Mouse (Mus musculus): ENCODE results near the gene Dppa4. TPM values are rescaled to one million over a fixed set of nuclear protein-coding genes. Genes with fewer than 3 reads are reported as not detected.
A peak's percentile ranks its signal among the peaks of the same experiment; 100 is the strongest.

Dppa4 gene
- 8.3 and 10.1 TPM in 2 replicates for polyA plus RNA-seq (2012)

GRCm38 (mm10) chr16:48283517-48283916 lies at the start of gene Dppa4:
Gene Dppa4, plus strand, starts transcription at chr16:48283733.
- TF ChIP-seq GATA1 (IDR thresholded peaks at IDR 0.05; ENCODE audit: low read length), result no peak

GRCm38 (mm10) chr16:48234999-48235398 lies 48.5 kb upstream of the Dppa4 start:
- no peak for TF ChIP-seq GATA1 (IDR thresholded peaks at IDR 0.05; ENCODE audit: low read length)

GRCm38 (mm10) chr16:48237676-48238075 lies 45.9 kb upstream of the Dppa4 start:
- no peak for TF ChIP-seq GATA1 (IDR thresholded peaks at IDR 0.05; ENCODE audit: low read length)

- TF ChIP-seq GATA1 (IDR thresholded peaks at IDR 0.05; ENCODE audit: low read length), result no peak
Observed at GRCm38 (mm10) chr16:48247044-48247661, 36.4 kb upstream of the Dppa4 start.

- TF ChIP-seq GATA1 (IDR thresholded peaks at IDR 0.05; ENCODE audit: low read length), result peak; percentile 97
Observed at GRCm38 (mm10) chr16:48252824-48253223, 30.7 kb upstream of the Dppa4 start.

GRCm38 (mm10) chr16:48254584-48254983 lies 28.9 kb upstream of the Dppa4 start:
- no peak for TF ChIP-seq GATA1 (IDR thresholded peaks at IDR 0.05; ENCODE audit: low read length)

GRCm38 (mm10) chr16:48259519-48259918 lies 24.0 kb upstream of the Dppa4 start:
- peak; percentile 23 for TF ChIP-seq GATA1 (IDR thresholded peaks at IDR 0.05; ENCODE audit: low read length)

- no peak for TF ChIP-seq GATA1 (IDR thresholded peaks at IDR 0.05; ENCODE audit: low read length)
Observed at GRCm38 (mm10) chr16:48262901-48263300, 20.6 kb upstream of the Dppa4 start.

- no peak for TF ChIP-seq GATA1 (IDR thresholded peaks at IDR 0.05; ENCODE audit: low read length)
Observed at GRCm38 (mm10) chr16:48265856-48266255, 17.7 kb upstream of the Dppa4 start.

GRCm38 (mm10) chr16:48276940-48277339 lies 6.6 kb upstream of the Dppa4 start:
- no peak for TF ChIP-seq GATA1 (IDR thresholded peaks at IDR 0.05; ENCODE audit: low read length)

- no peak for TF ChIP-seq GATA1 (IDR thresholded peaks at IDR 0.05; ENCODE audit: low read length)
Observed at GRCm38 (mm10) chr16:48280883-48281282, 2.6 kb upstream of the Dppa4 start.

- no peak for TF ChIP-seq GATA1 (IDR thresholded peaks at IDR 0.05; ENCODE audit: low read length)
Observed at GRCm38 (mm10) chr16:48282801-48283200, 732 bp upstream of the Dppa4 start.

GRCm38 (mm10) chr16:48285517-48285916 lies 2.0 kb downstream of the Dppa4 start:
- no peak for TF ChIP-seq GATA1 (IDR thresholded peaks at IDR 0.05; ENCODE audit: low read length)

GRCm38 (mm10) chr16:48297384-48298136 lies 14.0 kb downstream of the Dppa4 start:
- no peak for TF ChIP-seq GATA1 (IDR thresholded peaks at IDR 0.05; ENCODE audit: low read length)

GRCm38 (mm10) chr16:48299884-48300283 lies 16.4 kb downstream of the Dppa4 start:
- TF ChIP-seq GATA1 (IDR thresholded peaks at IDR 0.05; ENCODE audit: low read length), result no peak

- TF ChIP-seq GATA1 (IDR thresholded peaks at IDR 0.05; ENCODE audit: low read length), result no peak
Observed at GRCm38 (mm10) chr16:48303509-48303908, 20.0 kb downstream of the Dppa4 start, which contains the start of gene Dppa2. Gene Dppa2, plus strand, starts transcription at chr16:48303908.

- TF ChIP-seq GATA1 (IDR thresholded peaks at IDR 0.05; ENCODE audit: low read length), result no peak
Observed at GRCm38 (mm10) chr16:48303983-48304382, 20.4 kb downstream of the Dppa4 start.
